Mouse (Mus musculus) cortical plate, adult 2 months (tissue): ENCODE data around the gene Supv3l1.

Source experiments
- CTCF ChIP-seq: fragments of 200-500 bp; IDR thresholded peaks from 2 replicates; pipeline ENCODE4 v1.5.1; 2011; ENCODE audit warnings: mild to moderate bottlenecking, control low read depth, low read length; ENCODE audit not compliant: insufficient read depth; ENCODE audit errors: extremely low read depth
- POLR2A ChIP-seq: fragments of 200-500 bp; IDR thresholded peaks from 2 replicates; pipeline ENCODE4 v1.6.1; 2011; ENCODE audit warnings: mild to moderate bottlenecking, low read length, control low read depth; ENCODE audit not compliant: insufficient read depth; ENCODE audit errors: extremely low read depth

- TF ChIP-seq CTCF (no peak), POLR2A (no peak)
Measured at GRCm38 (mm10) chr10:62422255-62422654, 27.3 kb downstream of the Supv3l1 start, which contains the start of gene Hkdc1.
